Mouse (Mus musculus) adrenal gland, adult 18-20 months (tissue): ENCODE results near the gene Olfr643. TPM values are rescaled to one million over a fixed set of nuclear protein-coding genes. Genes with fewer than 3 reads are reported as not detected.
"Not testable (repeated sequence)": the region's sequence is repeated elsewhere in the genome, so short reads cannot be mapped to it uniquely, and the experiment has no call there.

ENCODE experiments used
- DNase-seq, 2 experiments: peaks; one replicate each; pipeline ENCODE4 v3.0.0; 2021 to 2022; ENCODE audit warnings: low spot score in 2 of 2
- total RNA-seq, 2 experiments: library from RNA; stranded (reverse); gene quantifications; 1 replicate in 1 of 2; 2 replicates in 1 of 2; pipeline ENCODE4 v1.2.3; 2021

Gene Olfr643
- total RNA-seq, 2 experiments from 2014 or later = not detected

GRCm38 (mm10) chr7:104021651-104022050 lies 115.6 kb downstream of the Olfr643 start:
- no peak for DNase-seq

- no peak for DNase-seq
Measured at GRCm38 (mm10) chr7:104018953-104019352, 118.3 kb downstream of the Olfr643 start.

- DNase-seq = no peak
Measured at GRCm38 (mm10) chr7:104017203-104017602, 120.0 kb downstream of the Olfr643 start, which contains the start of gene Olfr639. TSS of gene Olfr639 (minus strand) at chr7:104017303.

GRCm38 (mm10) chr7:103999124-103999523 lies 138.1 kb downstream of the Olfr643 start:
- DNase-seq = no peak

- DNase-seq = no peak
Measured at GRCm38 (mm10) chr7:103998446-103998845, 138.8 kb downstream of the Olfr643 start, which contains the start of gene Olfr638. TSS of gene Olfr638 (plus strand) at chr7:103998746.

GRCm38 (mm10) chr7:103971782-103972181 lies 165.4 kb downstream of the Olfr643 start:
- no peak for DNase-seq

- DNase-seq = no peak
Measured at GRCm38 (mm10) chr7:103970852-103971251, 166.4 kb downstream of the Olfr643 start, which contains the start of gene Olfr635. TSS of gene Olfr635 (plus strand) at chr7:103971152.

GRCm38 (mm10) chr7:103966873-103967272 lies 170.3 kb downstream of the Olfr643 start:
- not testable (repeated sequence) for DNase-seq

Other genes with a start within 250 kb of the Olfr643 start
- not detected for gene Olfr64, start 242.9 kb downstream of the Olfr643 start, total RNA-seq
- gene Olfr65, start 233.9 kb downstream of the Olfr643 start, total RNA-seq = not detected
- not detected for gene Olfr631, start 208.6 kb downstream of the Olfr643 start, total RNA-seq
- gene Olfr632, start 203.1 kb downstream of the Olfr643 start, total RNA-seq = not detected
- not detected for gene Olfr633, start 193.0 kb downstream of the Olfr643 start, total RNA-seq
- gene Olfr635, start 166.3 kb downstream of the Olfr643 start, total RNA-seq = under 1 TPM in 1 of 2 experiments, not detected in 1; 0.03 TPM
- not detected for gene Olfr638, start 138.7 kb downstream of the Olfr643 start, total RNA-seq
- gene Olfr639, start 120.1 kb downstream of the Olfr643 start, total RNA-seq = under 1 TPM in 1 of 2 experiments, not detected in 1; 0.10 TPM
- gene Olfr640, start 111.8 kb downstream of the Olfr643 start, total RNA-seq = not detected
- gene Olfr641, start 102.0 kb downstream of the Olfr643 start, total RNA-seq = not detected
- gene Olfr642, start 84.7 kb downstream of the Olfr643 start, total RNA-seq = not detected
- not detected for gene 4930516K23Rik, start 76.0 kb downstream of the Olfr643 start, total RNA-seq
- not detected for gene Olfr644, start 65.5 kb downstream of the Olfr643 start, total RNA-seq
- gene Olfr645, start 51.9 kb downstream of the Olfr643 start, total RNA-seq = not detected
- gene Olfr646, start 32.5 kb downstream of the Olfr643 start, total RNA-seq = not detected
- not detected for gene Ubqln5, start 7.6 kb downstream of the Olfr643 start, total RNA-seq
- not detected for gene Ubqln3, start 5.9 kb upstream of the Olfr643 start, total RNA-seq
- gene Ubqlnl, start 13.2 kb upstream of the Olfr643 start, total RNA-seq = not detected
- not detected for gene Olfm5, start 27.4 kb upstream of the Olfr643 start, total RNA-seq
- not detected for gene Olfr648, start 46.0 kb upstream of the Olfr643 start, total RNA-seq
- gene Olfr649, start 58.6 kb upstream of the Olfr643 start, total RNA-seq = not detected
- under 1 TPM; 0.29 to 0.46 TPM for gene Trim6, start 81.4 kb upstream of the Olfr643 start, total RNA-seq
- gene Trim34a, start 107.1 kb upstream of the Olfr643 start, total RNA-seq = 1 to 10 TPM; 4.4 to 6.1 TPM
- gene Trim5, start 150.7 kb upstream of the Olfr643 start, total RNA-seq = 1 to 10 TPM; 2.0 to 2.8 TPM
- gene Trim12a, start 178.1 kb upstream of the Olfr643 start, total RNA-seq = 10 to 100 TPM in 1 of 2 experiments, 1 to 10 TPM in 1; 6.9 to 10.2 TPM
- gene Trim34b, start 192.1 kb upstream of the Olfr643 start, total RNA-seq = under 1 TPM; 0.38 to 0.56 TPM
- 10 to 100 TPM in 1 of 2 experiments, 1 to 10 TPM in 1; 6.3 to 10.0 TPM for gene Trim12c, start 216.0 kb upstream of the Olfr643 start, total RNA-seq
- under 1 TPM in 1 of 2 experiments, not detected in 1; 0.38 TPM for gene Trim30b, start 232.5 kb upstream of the Olfr643 start, total RNA-seq